Comparison of ENCODE assay signal across 27 mouse cellular contexts in genomic region chr9:67546650-67547049, GRCm38 (mm10).
"Had no signal": no experiment of that assay in that cellular context is flagged by ENCODE, and none has a peak within 500 bp of the region (broad histone marks: within the 10 kb centered on the region; RNA-seq: fewer than 3 reads in every experiment).

No protein-coding gene starts in this region.

- H3K27me3 ChIP-seq: heart, embryonic 12.5 days; hindbrain, embryonic 12.5 days; intestine, embryonic 15.5 days; limb, embryonic 12.5 days; liver, embryonic 13.5 days had no signal

- H3K4me1 ChIP-seq: liver, embryonic 13.5 days had no signal

- H3K9me3 ChIP-seq: heart, embryonic 10.5 days; hindbrain, embryonic 10.5 days; hindbrain, embryonic 12.5 days; intestine, embryonic 15.5 days; limb, embryonic 10.5 days; limb, embryonic 12.5 days; liver, embryonic 13.5 days had no signal

- H3K4me3 ChIP-seq: gastrocnemius, adult 2 months; heart, embryonic 10.5 days; heart, embryonic 12.5 days; hindbrain, embryonic 10.5 days; hindbrain, embryonic 12.5 days; intestine, embryonic 15.5 days; layer of hippocampus, adult 2 months; left cerebral cortex, adult 2 months; limb, embryonic 10.5 days; limb, embryonic 12.5 days; liver, embryonic 13.5 days had no signal

- DNase-seq: gastrocnemius, adult 2 months; gastrocnemius, postnatal 10 days; gastrocnemius, postnatal 25 days; heart, adult 18-20 months; heart, postnatal 10 days; heart, postnatal 4 days; kidney, adult 18-20 months; kidney, adult 8-10 months; kidney, postnatal 10 days; kidney, postnatal 25 days; kidney, postnatal 4 days; liver; liver, embryonic 13.5 days had no signal

- ATAC-seq: hindbrain, embryonic 16.5 days; inflammation-experienced regulatory T-cells, adult 6 months; intestine, embryonic 15.5 days; intestine, postnatal 0 days had no signal

- H3K36me3 ChIP-seq: hindbrain, embryonic 10.5 days; hindbrain, embryonic 12.5 days; intestine, embryonic 15.5 days; liver, embryonic 13.5 days had no signal

- H3K9ac ChIP-seq: heart, embryonic 12.5 days; hindbrain, embryonic 12.5 days; hindbrain, embryonic 14.5 days; intestine, embryonic 15.5 days; limb, embryonic 12.5 days; liver, embryonic 13.5 days had no signal

- H3K4me2 ChIP-seq: heart, embryonic 12.5 days; hindbrain, embryonic 12.5 days; hindbrain, embryonic 14.5 days; intestine, embryonic 15.5 days; limb, embryonic 12.5 days; liver, embryonic 11.5 days; liver, embryonic 13.5 days had no signal

- H3K27ac ChIP-seq: heart, embryonic 10.5 days; hindbrain, embryonic 12.5 days; hindbrain, embryonic 14.5 days; intestine, embryonic 15.5 days; layer of hippocampus, adult 2 months; left cerebral cortex, adult 2 months; limb, embryonic 10.5 days; limb, embryonic 12.5 days; liver, embryonic 13.5 days had no signal
